Mouse (Mus musculus) brain, embryonic 14.5 days (tissue): Measurements from ENCODE around the gene Pcdh19. TPM values are rescaled to one million over a fixed set of nuclear protein-coding genes. Genes with fewer than 3 reads are reported as not detected.

Experiments
- DNase-seq: peaks from one replicate; pipeline ENCODE4 v3.0.0-alpha.2; 2011; ENCODE audit warnings: low read depth
- CTCF ChIP-seq: fragments of 200-500 bp; IDR thresholded peaks from 2 replicates; pipeline ENCODE4 v1.5.1; 2012; ENCODE audit warnings: inconsistent platforms, mild to moderate bottlenecking, moderate library complexity, borderline replicate concordance; ENCODE audit not compliant: insufficient read depth, insufficient read length; ENCODE audit errors: extremely low read depth
- POLR2A ChIP-seq: fragments of 200-500 bp; IDR thresholded peaks from 2 replicates; pipeline ENCODE4 v1.6.1; 2012; ENCODE audit warnings: mild to moderate bottlenecking, inconsistent platforms, borderline replicate concordance; ENCODE audit not compliant: poor library complexity, insufficient read depth, insufficient read length, severe bottlenecking; ENCODE audit errors: extremely low read depth
- polyA plus RNA-seq: library from polyadenylated mRNA; depleted of rRNA; stranded (reverse); fragments of >200 nt; gene quantifications from 2 replicates; pipeline ENCODE4 v1.2.3, GENCODE M21; 2012; rRNA removed

Pcdh19 gene
- polyA plus RNA-seq, 1 experiment = 24.4 TPM

DNA sequence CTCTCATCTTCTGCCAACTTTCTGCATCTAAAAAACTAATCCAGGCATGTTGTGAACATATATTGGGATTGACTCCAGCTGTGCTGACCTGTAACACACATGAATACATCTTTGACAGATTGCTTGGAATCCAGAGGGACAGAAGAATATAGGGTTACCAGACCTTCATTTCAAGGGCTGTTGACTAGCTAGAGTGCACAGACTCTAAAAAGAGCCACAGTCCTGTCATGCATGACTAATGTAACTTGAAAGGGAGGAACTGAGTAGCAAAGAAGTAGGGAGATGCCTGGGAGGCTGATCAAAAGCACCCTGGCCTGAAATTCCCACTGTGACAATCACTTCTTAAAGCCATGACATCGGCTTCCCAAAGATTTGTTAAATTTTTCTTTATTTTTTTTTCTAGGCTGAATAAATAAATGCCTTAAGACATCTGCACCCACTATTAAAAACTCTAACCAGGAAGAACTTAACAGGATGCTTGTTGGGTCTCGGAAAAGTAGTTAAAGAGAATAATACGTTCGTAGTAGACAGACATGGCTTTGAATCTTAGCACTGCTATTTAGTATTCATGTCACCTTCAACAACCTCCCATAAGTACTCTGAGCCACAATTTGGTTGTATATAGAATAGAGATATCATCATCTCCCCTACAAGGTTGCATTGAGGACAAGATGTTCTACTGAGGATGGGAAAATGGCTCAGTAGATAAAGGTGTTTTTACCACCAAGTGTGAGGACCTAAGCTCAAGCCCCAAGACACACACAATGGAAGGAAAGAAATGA lies 113.0 kb downstream of the Pcdh19 start:
- peak; percentile 72 for DNase-seq
- TF ChIP-seq CTCF (no peak), POLR2A (no peak)

DNA sequence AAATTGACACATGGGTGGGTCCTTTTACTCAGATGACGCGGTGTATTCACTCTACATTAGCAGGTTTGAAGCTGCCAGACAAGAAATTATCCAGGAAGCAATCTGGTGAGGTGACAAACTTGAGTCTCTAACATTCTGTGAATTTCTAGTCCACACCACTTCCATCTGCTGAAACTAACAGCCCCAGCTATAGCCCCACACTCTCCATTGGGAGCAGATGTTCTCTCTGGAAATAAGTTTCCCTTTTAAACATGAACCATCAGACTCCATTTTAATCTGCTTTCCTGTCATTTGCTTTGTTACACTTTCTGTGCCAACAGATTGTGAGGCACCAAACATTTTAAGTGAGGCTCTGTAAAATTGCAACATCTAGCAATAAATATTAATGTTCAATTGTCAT lies 123.4 kb downstream of the Pcdh19 start:
- peak; percentile 76 for DNase-seq

More for the DNA sequence above, 123.4 kb downstream of the Pcdh19 start:
- no peak for TF ChIP-seq POLR2A
- TF ChIP-seq CTCF = no peak

Other genes with a start within 250 kb of the Pcdh19 start
- gene Tnmd, start 162.0 kb upstream of the Pcdh19 start, polyA plus RNA-seq = 0.28 and 2.2 TPM in 2 replicates
- 125 and 129 TPM in 2 replicates for gene Tspan6, start 209.4 kb upstream of the Pcdh19 start, polyA plus RNA-seq
- gene Srpx2, start 219.4 kb upstream of the Pcdh19 start, polyA plus RNA-seq = 0.66 and 2.1 TPM in 2 replicates